Mouse (Mus musculus) urinary bladder, postnatal 36 days (tissue): ENCODE measurements around the gene Slc52a3.

Experiments used
- DNase-seq, 2 experiments: peaks; one replicate each; pipeline ENCODE4 v3.0.0; 2022; ENCODE audit warnings: low spot score in 2 of 2, mixed read lengths in 1 of 2

The Slc52a3 gene

DNA sequence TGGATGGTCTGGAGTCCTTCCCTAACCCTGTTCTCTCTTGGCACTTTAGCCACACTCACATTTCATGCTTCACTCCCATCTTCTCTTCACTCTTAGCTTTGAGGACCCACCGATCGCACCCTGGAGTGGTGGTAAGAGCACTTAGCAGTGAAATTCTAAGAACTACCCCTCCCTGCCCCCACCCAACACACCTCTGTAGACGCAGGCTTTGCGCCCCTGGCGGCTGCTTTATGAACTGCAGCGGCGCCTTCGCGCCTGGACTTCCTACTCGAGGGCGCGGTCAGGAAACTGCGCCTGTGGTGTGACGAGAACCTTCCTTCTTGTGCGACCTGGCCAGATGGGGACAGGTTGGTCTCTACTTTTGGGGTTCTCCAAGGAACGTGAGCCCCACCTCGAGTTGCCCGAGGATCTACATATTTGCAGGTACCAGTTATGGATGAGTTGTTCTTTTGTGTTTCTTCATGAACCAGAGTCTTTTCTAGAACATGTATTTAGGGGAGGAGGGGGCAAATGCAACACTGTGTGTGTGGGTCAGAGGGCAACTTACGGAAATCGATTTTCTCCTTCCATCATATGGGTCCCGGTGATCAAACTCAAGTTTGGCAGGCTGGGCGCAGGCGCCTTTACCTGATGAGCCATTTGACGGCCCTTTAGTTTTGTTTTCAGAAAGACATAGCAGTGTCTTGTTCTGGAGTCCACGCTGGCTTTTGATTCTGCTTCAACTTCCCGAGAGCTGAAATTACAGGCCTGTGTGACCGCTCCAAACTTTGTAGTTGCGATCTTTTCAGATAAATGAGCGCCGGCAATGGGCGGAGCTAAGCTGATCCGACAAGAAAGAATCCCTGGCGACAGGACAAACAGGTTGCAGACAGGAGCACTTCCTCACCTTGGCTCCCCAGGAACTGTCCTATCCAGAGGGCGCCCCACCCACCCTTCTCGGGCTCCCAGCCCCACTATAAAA, at the start of gene Slc52a3:
Gene Slc52a3, plus strand, starts transcription at position 283 of the 961 bp plus-strand sequence.
- DNase-seq, result peak; percentile 86 to 92

- no peak for DNase-seq
Measured at GRCm38 (mm10) chr2:151947617-151948016, 48.7 kb upstream of the Slc52a3 start.

- DNase-seq, result no peak
Measured at GRCm38 (mm10) chr2:151948311-151948710, 48.0 kb upstream of the Slc52a3 start.

GRCm38 (mm10) chr2:151949082-151949774, 47.1 kb upstream of the Slc52a3 start:
- no peak for DNase-seq

DNA sequence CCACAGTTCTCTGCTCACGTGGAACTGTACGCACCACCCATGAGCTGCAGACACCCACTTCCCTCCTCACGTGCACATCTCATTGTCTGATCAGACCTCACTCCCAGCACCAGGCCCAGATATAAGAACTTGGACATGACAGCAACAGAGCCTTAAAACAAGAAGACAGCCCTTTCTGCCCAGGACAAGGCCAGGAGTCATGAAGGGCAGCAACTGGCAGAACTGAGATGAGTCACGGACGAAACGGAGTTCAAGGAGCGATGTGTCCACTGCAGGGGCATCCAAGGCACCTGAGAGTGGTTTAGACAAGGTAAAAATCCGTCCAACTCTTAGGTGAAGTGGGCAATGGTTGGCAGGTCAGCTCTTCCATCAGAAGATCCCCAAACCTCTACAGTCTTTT, 42.6 kb upstream of the Slc52a3 start:
- DNase-seq, result no peak

DNA sequence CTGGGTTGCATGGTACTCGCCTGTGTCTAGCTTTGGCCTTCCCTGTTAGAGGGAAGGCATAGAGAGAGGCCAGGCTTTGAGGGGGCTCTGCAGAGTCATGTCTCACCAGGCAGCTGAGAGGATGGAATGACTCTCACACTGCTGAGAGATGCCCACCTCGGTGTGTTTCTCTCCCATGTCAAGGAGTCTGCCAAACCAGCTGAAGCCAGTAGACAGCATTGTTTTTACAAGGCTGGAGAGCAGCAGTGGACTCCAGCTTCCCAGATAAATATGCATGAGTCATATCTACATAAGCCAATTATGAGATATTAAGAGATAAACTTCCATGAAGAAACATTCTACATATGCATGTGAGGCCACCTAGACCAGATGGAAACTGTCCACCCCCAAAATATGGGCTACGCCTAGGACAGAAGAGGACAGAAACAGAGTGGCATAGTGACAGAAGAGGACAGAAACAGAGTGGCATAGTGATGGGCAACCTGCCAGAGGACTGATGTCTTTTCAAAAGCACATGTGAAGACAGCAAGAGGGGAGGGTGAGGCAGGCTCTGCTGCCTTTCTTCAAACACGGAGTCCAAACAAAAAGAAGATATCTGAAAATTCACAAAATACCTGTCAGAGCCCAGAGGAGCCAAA, 39.7 kb upstream of the Slc52a3 start:
- no peak for DNase-seq

- no peak for DNase-seq
Measured at GRCm38 (mm10) chr2:151959274-151959673, 37.0 kb upstream of the Slc52a3 start.

- DNase-seq, result no peak
Measured at GRCm38 (mm10) chr2:151961284-151962196, 34.8 kb upstream of the Slc52a3 start.

DNA sequence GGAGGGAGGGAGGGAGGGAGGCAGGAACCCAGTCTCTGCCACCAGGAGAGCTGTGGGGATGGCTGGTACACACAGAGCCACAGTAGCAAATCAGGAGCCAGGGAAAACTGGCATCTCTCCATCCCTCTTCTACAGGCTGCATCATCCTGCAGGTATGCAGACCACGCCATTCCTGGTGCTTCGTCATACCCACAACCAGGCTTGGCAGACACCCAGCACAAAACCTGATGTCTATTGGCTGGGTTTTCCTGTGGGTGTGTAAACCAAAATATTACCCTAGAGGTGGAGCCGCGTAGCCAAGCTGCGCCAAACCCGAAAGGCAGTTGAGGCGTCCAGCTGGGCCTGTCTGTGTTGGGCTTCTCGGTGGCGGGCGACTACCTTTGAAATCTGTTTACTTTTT, 33.8 kb upstream of the Slc52a3 start:
- DNase-seq, result peak; percentile 76 to 84

GRCm38 (mm10) chr2:151963319-151963718, 33.0 kb upstream of the Slc52a3 start:
- DNase-seq, result no peak

GRCm38 (mm10) chr2:151964052-151964451, 32.3 kb upstream of the Slc52a3 start:
- no peak for DNase-seq

GRCm38 (mm10) chr2:151967176-151967750, 29.0 kb upstream of the Slc52a3 start:
- no peak for DNase-seq

GRCm38 (mm10) chr2:151967792-151968191, 28.5 kb upstream of the Slc52a3 start:
- DNase-seq, result no peak

GRCm38 (mm10) chr2:151968451-151968850, 27.9 kb upstream of the Slc52a3 start:
- no peak for DNase-seq

- DNase-seq, result no peak
Measured at GRCm38 (mm10) chr2:151968986-151969385, 27.3 kb upstream of the Slc52a3 start.

GRCm38 (mm10) chr2:151969396-151969795, 26.9 kb upstream of the Slc52a3 start:
- DNase-seq, result no peak

DNA sequence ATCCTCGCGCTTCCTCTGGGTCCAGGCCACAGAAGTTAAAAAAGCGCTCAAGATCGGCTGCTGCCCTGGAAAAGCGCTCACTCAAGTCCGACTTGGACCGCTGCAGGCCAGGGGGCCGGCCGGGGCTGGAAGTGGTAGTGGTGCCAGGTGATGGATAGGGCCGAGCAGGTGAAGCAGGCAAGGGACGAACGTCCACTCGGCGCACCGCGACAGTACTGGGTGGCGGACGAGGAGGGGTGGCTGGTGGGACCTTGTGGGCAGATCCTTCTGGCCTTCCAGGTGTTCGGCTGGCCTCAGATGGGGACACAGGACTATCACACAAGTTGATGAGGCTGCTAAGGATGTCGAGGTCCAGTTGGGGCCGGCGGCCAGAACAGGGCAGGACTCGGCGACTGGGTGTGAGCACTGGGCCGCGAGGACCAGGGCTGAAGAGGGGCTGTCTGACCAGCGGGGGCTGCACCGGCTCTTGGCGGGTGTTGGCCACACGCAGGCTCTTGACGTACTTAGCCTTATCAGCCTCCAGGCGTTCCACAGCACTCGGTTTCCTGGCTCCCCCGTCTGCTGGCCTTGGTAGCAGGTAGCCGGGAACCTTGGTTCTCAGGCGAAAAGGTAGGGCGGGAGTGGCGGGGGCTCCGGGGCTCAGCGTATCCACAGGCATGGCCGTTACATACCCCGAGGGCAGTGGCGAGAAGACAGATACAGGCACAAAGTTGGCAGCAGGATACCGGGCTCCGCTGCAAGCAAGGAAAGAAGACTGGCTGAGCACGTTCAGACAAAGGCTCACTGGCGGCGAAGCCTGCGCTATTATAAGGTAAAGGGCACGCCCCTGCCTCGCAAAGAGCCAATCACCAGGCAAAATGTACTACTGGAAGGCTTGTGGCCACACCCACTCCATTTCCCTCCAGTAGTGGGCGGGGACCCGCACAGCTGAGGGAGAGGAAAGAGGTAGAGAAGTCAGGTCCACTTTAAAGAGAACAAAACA, 25.8 kb upstream of the Slc52a3 start:
- peak; percentile 85 to 89 for DNase-seq

GRCm38 (mm10) chr2:151971748-151972147, 24.6 kb upstream of the Slc52a3 start:
- no peak for DNase-seq

DNA sequence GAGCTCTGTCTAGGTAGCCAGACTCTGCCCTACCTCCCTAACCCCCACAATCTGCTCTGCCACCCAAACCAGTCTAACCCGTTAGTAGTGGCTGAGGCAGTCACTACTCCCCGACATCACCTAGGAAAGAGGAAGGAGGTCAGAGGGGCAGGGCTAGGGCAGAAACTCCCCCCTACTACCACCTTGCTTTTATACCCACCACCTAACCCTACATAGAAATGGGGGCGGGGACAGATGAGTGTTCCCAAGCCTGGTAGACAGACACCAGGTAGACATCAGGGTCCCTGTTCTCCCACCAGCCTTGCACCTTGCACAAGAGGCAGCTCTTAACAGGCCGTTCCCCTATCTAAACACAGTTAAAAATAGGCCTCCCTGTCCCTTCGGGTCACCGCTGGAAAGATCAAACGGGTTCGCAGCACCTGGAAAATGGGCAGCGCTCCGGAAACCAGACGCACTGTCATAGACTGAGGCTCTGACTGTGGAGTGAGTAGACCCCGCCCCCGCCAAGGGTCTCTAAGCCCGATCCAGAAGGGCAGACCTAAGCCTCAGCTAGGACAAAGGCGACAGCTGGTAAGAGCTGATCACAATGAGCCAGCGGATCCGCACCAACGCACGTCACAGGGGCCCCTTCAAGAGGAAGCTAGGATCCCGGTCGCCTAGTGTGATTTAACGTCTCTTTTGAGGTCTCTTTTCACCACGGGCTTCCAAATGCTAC, 23.3 kb upstream of the Slc52a3 start:
- DNase-seq, result peak; percentile 53 to 65
